In genomic region chr11:93607111-93607510, GRCm38 (mm10) we compare ENCODE assay signal across 22 mouse cellular contexts.
"Had no signal": no experiment of that assay in that cellular context is flagged by ENCODE, and none has a peak within 500 bp of the region (broad histone marks: within the 10 kb centered on the region; RNA-seq: fewer than 3 reads in every experiment).

No protein-coding gene starts in this region.

- H3K27me3 ChIP-seq: limb, embryonic 12.5 days; limb, embryonic 15.5 days; megakaryocyte, embryonic 14.5 days; midbrain, embryonic 13.5 days; neural tube, embryonic 13.5 days; stomach, embryonic 15.5 days had no signal

- DNase-seq: kidney, postnatal 36 days; left cerebral cortex, postnatal 4 days; liver, postnatal 0 days; lung, embryonic 14.5 days; lung, postnatal 36 days; retina, postnatal 1 day; right cerebral cortex, postnatal 25 days; spleen, adult 18-20 months; thymus, postnatal 25 days had no signal

- H3K4me1 ChIP-seq: limb, embryonic 15.5 days; megakaryocyte, embryonic 14.5 days; midbrain, embryonic 10.5 days; midbrain, embryonic 13.5 days; stomach, embryonic 15.5 days had no signal

- H3K36me3 ChIP-seq: limb, embryonic 12.5 days; limb, embryonic 15.5 days; midbrain, embryonic 10.5 days; midbrain, embryonic 13.5 days; neural tube, embryonic 13.5 days; stomach, embryonic 15.5 days had no signal

- H3K9ac ChIP-seq: limb, embryonic 12.5 days; limb, embryonic 15.5 days; liver, embryonic 14.5 days; liver, postnatal 0 days; lung, embryonic 14.5 days; midbrain, embryonic 13.5 days; neural tube, embryonic 13.5 days; stomach, embryonic 15.5 days had no signal

- H3K4me2 ChIP-seq: limb, embryonic 12.5 days; limb, embryonic 15.5 days; liver, embryonic 11.5 days; lung, embryonic 14.5 days; midbrain, embryonic 13.5 days; neural tube, embryonic 13.5 days; stomach, embryonic 15.5 days had no signal

- H3K9me3 ChIP-seq: limb, embryonic 12.5 days; limb, embryonic 15.5 days; midbrain, embryonic 10.5 days; midbrain, embryonic 13.5 days; neural tube, embryonic 13.5 days; stomach, embryonic 15.5 days had no signal

- H3K4me3 ChIP-seq: limb, embryonic 12.5 days; limb, embryonic 15.5 days; megakaryocyte, embryonic 14.5 days; midbrain, embryonic 10.5 days; midbrain, embryonic 13.5 days; myocyte; neural tube, embryonic 13.5 days; stomach, embryonic 15.5 days had no signal

- H3K27ac ChIP-seq: kidney, postnatal 0 days; limb, embryonic 12.5 days; limb, embryonic 15.5 days; liver, embryonic 14.5 days; midbrain, embryonic 10.5 days; midbrain, embryonic 13.5 days; neural tube, embryonic 13.5 days; stomach, embryonic 15.5 days had no signal

- ATAC-seq: liver, postnatal 0 days; lung, postnatal 0 days; midbrain, embryonic 13.5 days; midbrain, embryonic 16.5 days had no signal
